Mouse (Mus musculus): ENCODE results near the gene Garem2. TPM values are rescaled to one million over a fixed set of nuclear protein-coding genes. Genes with fewer than 3 reads are reported as not detected.
A peak's percentile ranks its signal among the peaks of the same experiment; 100 is the strongest.

Garem2 gene
- total RNA-seq, 1 experiment from 2014 or later: 0.09 TPM

DNA sequence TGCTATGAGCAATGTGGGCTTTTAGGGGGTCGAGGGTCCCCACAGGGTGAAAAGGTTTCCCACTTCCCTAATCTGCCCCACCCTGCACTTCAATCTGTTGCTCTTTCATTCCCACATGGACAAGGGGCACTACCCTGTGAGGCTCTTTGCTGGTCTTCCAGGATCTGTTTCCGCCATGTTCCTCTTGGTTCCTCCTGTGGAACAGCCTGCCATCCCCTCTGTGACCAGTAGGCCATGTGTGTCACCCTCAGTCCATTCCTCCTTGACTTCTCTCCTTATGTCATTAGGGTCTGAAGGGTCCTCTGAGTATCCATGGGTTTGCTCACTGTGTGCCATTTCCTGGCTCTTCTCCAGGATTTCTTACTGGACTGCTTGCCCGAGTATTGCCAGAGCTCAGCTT lies 6.8 kb downstream of the Garem2 start:
- no peak for DNase-seq

DNA sequence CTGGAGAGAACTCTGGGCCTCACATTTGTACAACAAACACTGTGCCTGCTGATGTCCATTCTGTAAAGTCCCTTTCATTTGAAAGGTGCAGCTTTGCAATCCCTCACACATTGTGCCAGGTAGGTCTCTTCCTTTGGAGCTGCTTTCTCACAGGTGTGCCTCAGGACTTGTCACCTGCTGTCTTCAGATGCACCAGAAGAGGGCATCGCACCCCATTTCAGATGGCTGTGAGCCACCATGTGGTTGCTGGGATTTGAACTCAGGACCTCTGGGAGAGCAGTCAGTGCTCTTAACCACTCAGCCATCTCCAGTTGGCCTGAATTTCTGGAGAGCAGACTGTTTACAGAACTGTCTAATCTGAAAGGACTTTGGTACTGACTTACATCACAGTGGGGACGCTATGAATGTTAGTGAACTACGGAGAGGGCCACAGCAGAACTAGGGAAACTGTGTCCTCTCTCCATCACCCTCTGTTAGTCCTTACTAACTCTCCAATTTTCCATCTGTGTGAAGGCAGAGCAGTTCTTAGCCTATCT lies 7.6 kb downstream of the Garem2 start:
- no peak for DNase-seq

DNA sequence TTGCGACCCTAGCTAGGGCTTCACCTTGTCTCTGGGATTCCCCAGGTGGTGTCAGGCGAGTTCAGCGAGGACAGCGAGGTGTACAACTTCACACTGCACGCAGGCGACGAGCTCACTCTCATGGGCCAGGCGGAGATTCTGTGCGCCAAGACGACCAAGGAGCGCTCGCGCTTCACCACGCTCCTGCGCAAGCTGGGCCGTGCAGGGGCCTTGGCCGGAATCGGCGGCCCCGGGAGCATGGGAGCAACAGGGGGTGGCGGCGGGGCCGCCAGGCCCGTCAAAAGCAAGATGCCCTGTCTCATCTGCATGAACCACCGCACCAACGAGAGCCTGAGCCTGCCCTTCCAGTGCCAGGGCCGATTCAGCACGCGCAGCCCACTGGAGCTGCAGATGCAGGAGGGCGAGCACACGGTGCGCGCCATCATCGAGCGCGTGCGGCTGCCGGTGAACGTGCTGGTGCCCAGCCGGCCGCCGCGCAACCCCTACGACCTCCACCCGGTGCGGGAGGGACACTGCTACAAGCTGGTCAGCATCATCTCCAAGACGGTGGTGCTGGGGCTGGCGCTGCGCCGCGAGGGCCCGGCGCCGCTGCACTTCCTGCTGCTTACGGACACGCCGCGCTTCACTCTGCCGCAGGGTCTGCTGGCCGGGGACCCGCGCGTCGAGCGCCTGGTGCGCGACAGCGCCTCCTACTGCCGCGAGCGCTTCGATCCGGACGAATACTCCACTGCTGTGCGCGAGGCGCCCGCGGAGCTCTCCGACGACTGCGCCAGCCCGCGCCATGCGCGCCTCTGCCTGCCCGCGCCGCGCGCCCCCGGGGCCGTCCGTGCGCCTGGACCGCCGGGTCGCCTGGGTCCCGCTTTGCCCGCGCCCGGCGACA lies 9.2 kb downstream of the Garem2 start:
- peak; percentile 62 for DNase-seq

GRCm38 (mm10) chr5:30114761-30115140 lies 9.8 kb downstream of the Garem2 start:
- no peak for DNase-seq

GRCm38 (mm10) chr5:30115718-30116117 lies 10.8 kb downstream of the Garem2 start:
- no peak for DNase-seq

GRCm38 (mm10) chr5:30118018-30118417 lies 13.1 kb downstream of the Garem2 start:
- DNase-seq: no peak

DNA sequence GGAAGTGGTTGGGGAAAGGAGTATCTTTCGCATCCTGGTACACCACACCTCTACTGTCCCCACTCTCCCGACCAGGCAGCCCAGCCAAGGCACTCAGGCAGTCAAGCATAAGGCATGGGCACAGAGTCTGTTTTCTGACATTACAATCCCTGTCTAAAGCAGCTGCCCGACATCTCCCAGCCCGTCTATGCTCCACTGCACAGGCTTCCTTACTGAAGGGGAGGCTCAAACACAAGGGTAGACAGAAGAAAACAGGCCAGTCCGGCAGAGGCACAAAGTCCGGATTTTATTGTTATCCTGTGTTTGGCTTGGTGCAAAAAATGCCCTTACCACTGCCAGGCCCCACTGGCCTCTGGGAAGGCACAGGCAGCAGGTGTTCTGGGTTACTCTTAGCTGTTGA lies 14.2 kb downstream of the Garem2 start:
- DNase-seq: no peak

DNA sequence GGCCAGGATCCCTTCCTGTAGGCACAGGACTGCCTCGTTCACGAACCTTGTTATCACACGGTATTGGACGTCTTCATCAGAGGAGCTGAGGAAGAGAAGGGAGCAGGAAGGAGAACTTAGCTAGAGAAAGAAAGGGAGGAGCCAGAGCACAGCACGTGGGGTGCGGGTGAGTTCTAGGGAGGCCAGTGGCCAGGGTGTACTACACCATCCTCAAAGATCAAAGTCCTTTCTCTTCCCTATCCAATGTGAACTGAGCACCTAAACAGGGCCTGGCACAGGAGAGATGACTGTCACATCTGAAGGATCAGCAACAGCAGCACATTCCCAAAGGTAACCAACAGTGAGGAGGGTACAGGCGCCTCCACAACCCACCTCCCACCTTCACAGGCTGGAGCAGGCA lies 15.1 kb downstream of the Garem2 start:
- DNase-seq: no peak

DNA sequence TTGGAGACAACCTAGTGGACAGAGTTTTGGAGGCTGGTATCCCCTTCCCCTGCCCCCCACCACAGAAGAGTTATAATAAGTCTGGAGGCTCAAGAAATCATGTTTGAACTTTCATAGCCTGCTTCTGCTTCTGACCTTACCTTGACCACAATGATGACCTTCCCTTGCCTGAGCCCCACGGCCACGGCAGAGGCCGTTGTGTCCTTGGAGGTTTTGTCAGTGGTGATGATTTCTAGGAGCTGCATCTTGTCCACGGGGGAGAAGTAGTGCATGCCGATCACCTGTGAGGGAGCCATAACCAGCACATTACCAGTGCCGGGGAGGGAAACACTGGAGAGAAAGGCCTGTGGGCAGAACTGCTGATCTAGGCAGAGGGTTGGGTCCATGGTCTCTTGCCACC lies 17.5 kb downstream of the Garem2 start:
- DNase-seq: no peak

DNA sequence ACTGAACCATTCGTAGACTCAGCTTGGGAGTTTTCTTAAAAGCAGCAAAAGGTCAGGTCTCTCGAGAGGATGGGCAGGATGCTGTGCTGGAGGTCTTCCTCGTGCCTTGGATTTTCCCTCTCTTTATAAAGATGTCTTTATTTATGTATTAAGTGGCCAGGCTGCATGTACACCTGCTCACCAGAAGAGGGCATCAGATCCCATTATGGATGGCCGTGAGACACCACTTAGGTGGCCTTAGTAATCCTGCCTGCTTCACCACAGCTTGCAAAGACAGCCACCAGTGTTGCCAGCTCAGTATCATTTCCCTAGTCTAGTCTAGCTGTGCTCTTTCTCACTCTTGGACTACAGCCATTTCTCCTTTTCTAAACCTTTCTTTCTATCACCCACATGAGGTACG lies 20.6 kb downstream of the Garem2 start:
- DNase-seq: no peak

DNA sequence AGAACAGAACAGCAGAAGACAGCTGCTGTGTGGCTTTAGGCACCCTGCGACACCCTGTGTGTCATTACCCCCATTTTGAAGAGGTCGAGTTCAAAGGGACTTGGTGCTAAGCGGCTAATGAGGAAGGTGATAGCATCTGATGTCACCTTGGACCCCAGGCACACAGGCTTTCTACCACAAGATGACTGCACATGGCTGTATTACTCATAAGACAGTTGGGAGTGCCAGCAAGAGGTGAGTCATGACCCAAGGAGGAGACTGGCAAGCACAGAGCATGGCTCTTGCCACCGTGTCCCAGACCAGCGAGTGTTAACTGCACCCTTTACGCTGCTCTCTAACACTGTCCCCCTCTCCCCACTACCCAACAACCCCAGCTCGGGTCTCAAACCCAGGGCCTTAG lies 21.8 kb downstream of the Garem2 start:
- DNase-seq: peak; percentile 45

DNA sequence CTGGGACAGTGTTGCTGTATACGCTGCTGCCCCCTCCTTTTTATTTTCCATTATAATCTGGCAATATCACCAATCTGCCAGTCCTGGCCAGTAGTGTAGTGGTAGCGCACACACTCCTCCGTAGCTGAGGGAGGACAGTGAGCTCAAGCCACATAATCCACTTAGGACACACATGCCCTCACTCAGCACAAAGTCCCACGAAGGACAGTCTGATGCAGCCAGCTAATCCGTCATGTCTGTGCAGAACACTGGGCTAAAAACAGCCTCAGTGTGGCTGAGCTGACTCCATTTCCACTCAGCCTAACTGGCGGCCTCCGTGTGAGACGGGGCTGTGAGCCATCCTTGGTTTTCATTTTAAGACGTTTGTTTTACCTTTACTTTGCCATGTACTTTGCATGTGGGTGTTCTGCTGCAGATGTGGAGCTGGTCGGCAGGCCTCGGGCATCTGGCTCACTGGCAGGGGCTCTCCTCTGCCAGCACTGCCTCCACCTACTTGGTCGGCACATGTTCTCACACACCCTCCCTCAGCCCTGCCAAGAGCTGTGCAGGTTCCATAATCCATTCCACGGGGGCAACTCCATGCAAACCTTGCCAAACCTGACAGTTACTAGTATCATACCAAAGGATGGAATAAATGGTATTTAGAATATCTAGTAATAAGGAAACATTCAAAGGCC lies 23.1 kb downstream of the Garem2 start:
- no peak for DNase-seq

- DNase-seq: no peak
These were observed 23.7 kb downstream of the Garem2 start for GRCm38 (mm10) chr5:30128680-30129079.

- no peak for DNase-seq
These were observed 26.3 kb downstream of the Garem2 start for GRCm38 (mm10) chr5:30131246-30131645.

- DNase-seq: no peak
These were observed 27.2 kb downstream of the Garem2 start for GRCm38 (mm10) chr5:30132173-30132572.

- no peak for DNase-seq
These were observed 30.8 kb downstream of the Garem2 start for GRCm38 (mm10) chr5:30135711-30136231.

- no peak for DNase-seq
These were observed 32.3 kb downstream of the Garem2 start for GRCm38 (mm10) chr5:30137271-30137670.

DNA sequence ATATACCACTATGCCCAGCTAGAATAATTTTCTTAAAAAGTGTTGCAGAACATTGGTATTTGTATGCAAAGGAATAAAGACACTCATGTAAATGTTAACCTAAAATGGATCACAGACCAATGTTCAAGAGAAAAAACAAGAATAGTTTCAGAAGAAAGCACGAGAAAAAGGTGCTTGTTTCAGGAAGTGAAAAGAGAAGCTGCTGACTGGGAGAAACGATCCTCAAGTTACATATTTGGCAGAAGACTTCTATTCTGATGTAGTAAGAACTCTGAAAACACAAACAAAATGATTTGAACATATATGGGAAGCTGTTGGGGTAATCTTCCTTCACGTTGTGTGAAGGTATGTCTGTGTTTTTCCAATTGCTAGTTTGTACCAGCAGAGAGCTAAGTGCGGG lies 33.2 kb downstream of the Garem2 start:
- no peak for DNase-seq

DNA sequence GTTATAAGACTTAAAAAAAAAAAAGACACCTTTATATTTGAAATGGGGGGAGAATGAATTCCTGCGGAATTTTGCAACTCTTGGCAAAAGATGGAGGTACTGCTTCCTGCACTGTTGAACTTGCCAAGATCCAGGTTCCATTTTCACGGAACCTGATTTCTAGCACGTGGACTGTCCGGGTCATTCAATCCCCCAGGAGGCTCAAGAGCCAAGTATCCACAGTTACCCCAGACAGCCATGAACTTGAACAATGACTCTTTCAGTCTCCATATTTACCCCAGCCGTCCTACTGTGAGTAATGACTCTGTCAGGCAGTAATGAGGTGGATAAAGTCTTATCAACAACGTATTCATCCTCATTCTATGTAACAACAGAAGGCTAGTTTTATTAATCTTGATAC lies 41.6 kb downstream of the Garem2 start:
- no peak for DNase-seq

- no peak for DNase-seq
These were observed 43.4 kb downstream of the Garem2 start for GRCm38 (mm10) chr5:30148133-30148920.

DNA sequence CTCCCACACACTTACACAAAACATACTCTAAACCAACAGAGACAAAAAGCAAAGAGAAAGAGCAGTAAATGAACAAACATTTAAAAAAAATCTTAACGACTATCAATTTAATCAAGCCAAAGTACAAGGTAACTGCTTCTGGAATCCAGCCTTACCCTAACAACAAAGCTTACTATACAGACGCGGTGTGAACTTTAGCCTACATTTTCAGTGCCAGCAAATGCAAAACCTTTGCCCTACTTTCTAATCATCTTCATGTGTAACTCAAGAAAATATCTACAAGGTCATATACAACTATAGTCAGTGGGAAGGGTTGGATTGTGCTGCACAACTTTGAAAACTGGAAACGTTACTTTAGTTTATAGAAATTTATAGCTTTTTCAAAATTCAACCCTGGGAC lies 47.0 kb downstream of the Garem2 start:
- no peak for DNase-seq

GRCm38 (mm10) chr5:30152413-30152812 lies 47.5 kb downstream of the Garem2 start:
- DNase-seq: no peak
